Mouse (Mus musculus): ENCODE measurements around the gene Anxa9.
"Not testable (repeated sequence)": the region's sequence is repeated elsewhere in the genome, so short reads cannot be mapped to it uniquely, and the experiment has no call there.

DNA sequence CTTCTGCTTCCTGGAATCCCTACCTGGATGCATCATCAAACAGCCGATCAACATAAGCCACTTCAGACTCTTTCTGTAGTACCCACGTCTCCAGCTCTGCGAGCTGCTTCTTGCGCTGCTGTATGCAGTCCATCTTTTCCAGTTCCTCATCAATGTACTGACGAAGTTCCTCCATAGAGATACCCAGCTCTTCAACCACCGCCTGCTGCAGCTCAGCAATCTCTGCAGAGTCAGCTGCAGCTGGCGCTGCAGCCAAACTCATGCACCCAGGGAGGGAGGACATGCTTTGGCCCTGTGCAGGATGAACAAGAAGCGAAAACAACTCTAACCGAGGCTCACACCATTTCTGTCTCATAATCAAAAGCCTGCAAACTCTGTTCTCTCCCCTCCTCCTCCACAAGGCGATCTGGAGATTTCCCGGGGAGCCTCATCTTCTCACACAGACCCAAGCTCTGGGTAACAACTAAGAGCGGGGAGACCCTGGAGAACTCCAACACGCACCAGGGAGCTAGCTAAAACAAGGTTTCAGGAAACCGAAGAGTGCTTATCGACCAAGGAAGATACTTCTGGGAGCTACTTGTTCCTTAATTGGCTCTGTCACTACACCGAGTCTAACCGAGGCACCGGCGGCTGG lies 49.1 kb upstream of the Anxa9 start:
- not testable (repeated sequence) for TF ChIP-seq CTCF, POLR2A (IDR thresholded peaks at IDR 0.05; ENCODE audit: extremely low read depth, insufficient read depth, low read length)

Data from cortical plate, adult 2 months (tissue).